Mouse (Mus musculus): ENCODE measurements around the gene Fbxw9.
A peak's percentile ranks its signal among the peaks of the same experiment; 100 is the strongest.
"Not testable (repeated sequence)": the region's sequence is repeated elsewhere in the genome, so short reads cannot be mapped to it uniquely, and the experiment has no call there.

The Fbxw9 gene

GRCm38 (mm10) chr8:85037366-85037680 is 22.5 kb upstream of the Fbxw9 start:
- DNase-seq (ENCODE audit: low spot score): no peak

- DNase-seq (ENCODE audit: low spot score): peak; percentile 55
Observed at GRCm38 (mm10) chr8:85037681-85038531, 21.9 kb upstream of the Fbxw9 start.

- DNase-seq (ENCODE audit: low spot score): no peak
Observed at GRCm38 (mm10) chr8:85043619-85044018, 16.2 kb upstream of the Fbxw9 start.

GRCm38 (mm10) chr8:85057367-85057766 is 2.5 kb upstream of the Fbxw9 start:
- no peak for DNase-seq (ENCODE audit: low spot score)

GRCm38 (mm10) chr8:85062603-85063002 is 2.7 kb downstream of the Fbxw9 start:
- no peak for DNase-seq (ENCODE audit: low spot score)

- no peak for DNase-seq (ENCODE audit: low spot score)
Observed at GRCm38 (mm10) chr8:85065213-85065612, 5.4 kb downstream of the Fbxw9 start.

- DNase-seq (ENCODE audit: low spot score): peak; percentile 73
Observed at GRCm38 (mm10) chr8:85067155-85067554, 7.3 kb downstream of the Fbxw9 start.

- DNase-seq (ENCODE audit: low spot score): no peak
Observed at GRCm38 (mm10) chr8:85067982-85068381, 8.1 kb downstream of the Fbxw9 start, which contains the start of gene Gm5741. Gm5741 (minus strand) TSS chr8:85067982.

GRCm38 (mm10) chr8:85071041-85071440 is 11.2 kb downstream of the Fbxw9 start:
- DNase-seq (ENCODE audit: low spot score): no peak

- DNase-seq (ENCODE audit: low spot score): peak; percentile 92
Observed at GRCm38 (mm10) chr8:85071514-85072281, 11.8 kb downstream of the Fbxw9 start, which contains the start of gene Dhps. Dhps (plus strand) TSS chr8:85071757.

GRCm38 (mm10) chr8:85072364-85072929 is 12.6 kb downstream of the Fbxw9 start:
- no peak for DNase-seq (ENCODE audit: low spot score)

GRCm38 (mm10) chr8:85073041-85073612 is 13.3 kb downstream of the Fbxw9 start:
- no peak for DNase-seq (ENCODE audit: low spot score)

GRCm38 (mm10) chr8:85074167-85074566 is 14.3 kb downstream of the Fbxw9 start:
- no peak for DNase-seq (ENCODE audit: low spot score)

- DNase-seq (ENCODE audit: low spot score): no peak
Observed at GRCm38 (mm10) chr8:85074617-85075016, 14.8 kb downstream of the Fbxw9 start.

GRCm38 (mm10) chr8:85076001-85076400 is 16.1 kb downstream of the Fbxw9 start:
- DNase-seq (ENCODE audit: low spot score): peak; percentile 62

- DNase-seq (ENCODE audit: low spot score): peak; percentile 82
Observed at GRCm38 (mm10) chr8:85076993-85077392, 17.1 kb downstream of the Fbxw9 start.

GRCm38 (mm10) chr8:85080214-85080531 is 20.3 kb downstream of the Fbxw9 start:
- DNase-seq (ENCODE audit: low spot score): no peak

GRCm38 (mm10) chr8:85080532-85081215 is 20.8 kb downstream of the Fbxw9 start, which contains the start of gene Wdr83os:
Wdr83os (plus strand) TSS chr8:85080740.
- peak; percentile 50 for DNase-seq (ENCODE audit: low spot score)

- DNase-seq (ENCODE audit: low spot score): no peak
Observed at GRCm38 (mm10) chr8:85081216-85081555, 21.3 kb downstream of the Fbxw9 start, which contains the start of gene Wdr83. Wdr83 (minus strand) TSS chr8:85081306.

GRCm38 (mm10) chr8:85082169-85082568 is 22.3 kb downstream of the Fbxw9 start:
- DNase-seq (ENCODE audit: low spot score): not testable (repeated sequence)

GRCm38 (mm10) chr8:85083108-85083813 is 23.4 kb downstream of the Fbxw9 start, which contains the start of gene Man2b1:
Man2b1 (plus strand) TSS chr8:85083270.
- DNase-seq (ENCODE audit: low spot score): peak; percentile 95
